Mouse (Mus musculus) thymus, adult 2 months (tissue): ENCODE measurements at regions not wholly inside any gene's neighbourhood (a gene's known extent, or its start where the extent isn't known, plus 50 kb on each side); places are given as distances from the start of the nearest gene placed in this dataset.
"Not testable (repeated sequence)": the region's sequence is repeated elsewhere in the genome, so short reads cannot be mapped to it uniquely, and the experiment has no call there.

Source experiments
- CTCF ChIP-seq: fragments of 200-500 bp; IDR thresholded peaks from 2 replicates; pipeline ENCODE4 v1.5.1; 2012; ENCODE audit warnings: mild to moderate bottlenecking, control low read depth, low read length, moderate library complexity, borderline replicate concordance; ENCODE audit not compliant: control insufficient read depth, poor library complexity, insufficient read depth; ENCODE audit errors: extremely low read depth
- POLR2A ChIP-seq: fragments of 200-500 bp; IDR thresholded peaks from 2 replicates; pipeline ENCODE4 v1.6.1; 2012; ENCODE audit warnings: mild to moderate bottlenecking, low read length, control low read depth, moderate library complexity; ENCODE audit not compliant: control insufficient read depth, poor library complexity, insufficient read depth; ENCODE audit errors: extremely low read depth

GRCm38 (mm10) chr16:20833838-20834237, 99.5 kb upstream of the Thpo start:
- TF ChIP-seq POLR2A, CTCF: not testable (repeated sequence)
